Mouse (Mus musculus): ENCODE data around the gene Adam6a. TPM values are rescaled to one million over a fixed set of nuclear protein-coding genes. Genes with fewer than 3 reads are reported as not detected.
"Not testable (repeated sequence)": the region's sequence is repeated elsewhere in the genome, so short reads cannot be mapped to it uniquely, and the experiment has no call there.

The Adam6a gene
- polyA plus RNA-seq (2015; fragmentation: Nextera tagmentation; extraction: Ambion mirVana), result not detected in 2 replicates

GRCm38 (mm10) chr12:113543608-113544007 is at the start of gene Adam6a:
Gene Adam6a, plus strand, starts transcription at chr12:113543908.
- not testable (repeated sequence) for H3K9ac ChIP-seq; ATAC-seq (ENCODE audit: low FRiP score); H3K27me3 ChIP-seq; H3K27ac ChIP-seq; H3K36me3 ChIP-seq; H3K4me1 ChIP-seq (replicated peaks); H3K4me2 ChIP-seq; H3K4me3 ChIP-seq
- 67% methylated on average over 1 of the region's 1 CpGs for whole genome bisulfite sequencing
- H3K9me3 ChIP-seq, result peaks cover 15% of the 10 kb centered on the region

- Histone ChIP-seq H3K4me1 (replicated peaks) (no peaks in the 10 kb centered on the region), H3K27ac (no peak overlapping the region), H3K4me2 (no peak overlapping the region), H3K9ac (no peak overlapping the region), H3K9me3 (peaks cover 11% of the 10 kb centered on the region), H3K27me3 (no peaks in the 10 kb centered on the region), H3K36me3 (no peaks in the 10 kb centered on the region), H3K4me3 (no peak overlapping the region)
- ATAC-seq (ENCODE audit: low FRiP score), result no peak
- 84% methylated on average over 2 of the region's 2 CpGs for WGBS
Measured at GRCm38 (mm10) chr12:113525901-113526300, 17.8 kb upstream of the Adam6a start.

- Histone ChIP-seq H3K4me3 (no peak overlapping the region), H3K4me1 (replicated peaks) (no peaks in the 10 kb centered on the region), H3K27me3 (no peaks in the 10 kb centered on the region), H3K36me3 (no peaks in the 10 kb centered on the region), H3K9ac (no peak overlapping the region), H3K9me3 (0 out of 2 replicates have a peak, but pooled peaks cover 20% of the 10 kb centered on the region), H3K4me2 (no peak overlapping the region), H3K27ac (no peak overlapping the region)
- 50% methylated on average over 6 of the region's 6 CpGs for WGBS
- ATAC-seq (ENCODE audit: low FRiP score), result no peak
Measured at GRCm38 (mm10) chr12:113578241-113578640, 34.5 kb downstream of the Adam6a start.

- Histone ChIP-seq H3K4me1 (replicated peaks) (no peaks in the 10 kb centered on the region), H3K9me3 (peaks cover 8% of the 10 kb centered on the region; the same call in 1 of the 2 replicates), H3K4me3 (no peak overlapping the region), H3K27me3 (no peaks in the 10 kb centered on the region), H3K4me2 (no peak overlapping the region), H3K27ac (no peak overlapping the region), H3K9ac (no peak overlapping the region), H3K36me3 (no peaks in the 10 kb centered on the region)
- WGBS, result 78% methylated on average over 1 of the region's 1 CpGs
- no peak for ATAC-seq (ENCODE audit: low FRiP score)
Measured at GRCm38 (mm10) chr12:113588001-113588400, 44.3 kb downstream of the Adam6a start.

Other genes starting within 250 kb of the Adam6a start
- not detected in 2 replicates for gene Adam6b, start 54.4 kb upstream of the Adam6a start, polyA plus RNA-seq (2015; fragmentation: Nextera tagmentation; extraction: Ambion mirVana)